Mouse (Mus musculus): Measurements from ENCODE around the gene Odc1.
A peak's percentile ranks its signal among the peaks of the same experiment; 100 is the strongest.

The Odc1 gene

DNA sequence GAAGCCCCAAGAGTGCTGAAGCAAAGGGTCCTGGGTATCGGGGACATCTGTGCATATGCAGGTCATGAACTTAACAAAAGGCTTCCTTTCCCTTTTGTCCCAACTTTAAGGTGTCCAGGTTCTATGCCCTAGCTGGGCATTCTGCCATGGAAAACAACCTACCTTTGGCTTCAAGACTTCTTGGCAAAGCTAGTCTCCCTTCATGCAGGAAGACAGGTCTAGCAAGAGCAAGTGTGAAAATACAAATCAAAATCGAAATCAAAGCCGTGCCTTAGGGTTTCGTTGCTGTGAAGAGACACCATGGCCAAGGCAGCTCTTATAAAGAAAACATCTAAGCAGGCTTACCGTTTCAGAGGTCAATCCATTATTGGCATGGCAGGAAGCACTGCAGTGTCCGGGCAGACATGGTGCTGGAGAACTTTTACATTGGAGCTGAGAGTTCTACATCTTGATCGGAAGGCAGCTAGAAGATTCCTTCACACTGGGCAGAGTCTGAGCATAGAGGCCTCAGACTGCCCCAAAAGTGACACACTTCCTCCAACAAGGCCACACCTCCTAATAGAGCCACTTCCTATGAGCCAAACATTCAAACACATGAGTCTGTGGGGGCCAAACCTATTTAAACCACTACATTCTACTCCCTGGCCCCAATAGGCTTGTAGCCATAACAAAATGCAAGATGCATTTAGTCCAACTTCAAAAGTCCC is 44.5 kb downstream of the Odc1 start:
- DNase-seq = peak; percentile 7 to 13

DNA sequence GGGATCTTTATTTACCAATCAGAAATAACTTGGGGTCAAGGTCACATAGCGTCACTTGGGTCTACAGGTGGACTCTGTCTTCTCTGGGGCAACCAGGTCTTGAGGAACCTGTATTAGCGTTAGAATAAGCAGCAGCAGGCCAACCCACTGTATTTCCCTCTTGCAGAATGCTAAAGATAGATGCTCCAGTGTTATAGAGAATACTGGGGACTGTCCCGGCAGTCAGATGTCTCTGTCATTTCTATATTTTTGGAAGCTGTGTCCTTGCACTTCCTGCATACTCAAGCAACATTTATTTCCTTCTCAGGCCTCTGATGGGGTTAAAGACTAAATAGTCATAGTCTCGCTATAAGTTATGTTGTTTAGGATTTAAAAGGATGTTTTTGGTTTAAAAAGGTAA is 46.7 kb downstream of the Odc1 start:
- DNase-seq = no peak

DNA sequence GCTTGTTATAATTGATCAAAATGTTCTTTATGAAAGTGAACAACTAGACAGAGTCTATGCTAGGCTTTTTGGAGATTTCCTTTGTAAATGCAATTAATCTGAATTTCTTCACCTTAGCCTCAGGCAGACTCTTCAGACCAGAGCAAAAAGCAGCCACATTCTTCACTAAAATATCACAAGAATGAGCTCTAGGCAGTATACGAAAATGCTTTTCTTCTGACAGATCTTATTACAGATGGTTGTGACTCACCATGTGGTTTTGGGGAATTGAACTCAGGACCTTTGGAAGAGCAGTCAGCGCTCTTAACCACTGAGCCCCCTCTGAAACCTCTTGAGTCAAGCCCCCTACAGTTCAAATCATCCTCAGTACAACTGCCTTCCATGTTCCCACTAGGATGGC is 49.4 kb downstream of the Odc1 start:
- no peak for DNase-seq

DNA sequence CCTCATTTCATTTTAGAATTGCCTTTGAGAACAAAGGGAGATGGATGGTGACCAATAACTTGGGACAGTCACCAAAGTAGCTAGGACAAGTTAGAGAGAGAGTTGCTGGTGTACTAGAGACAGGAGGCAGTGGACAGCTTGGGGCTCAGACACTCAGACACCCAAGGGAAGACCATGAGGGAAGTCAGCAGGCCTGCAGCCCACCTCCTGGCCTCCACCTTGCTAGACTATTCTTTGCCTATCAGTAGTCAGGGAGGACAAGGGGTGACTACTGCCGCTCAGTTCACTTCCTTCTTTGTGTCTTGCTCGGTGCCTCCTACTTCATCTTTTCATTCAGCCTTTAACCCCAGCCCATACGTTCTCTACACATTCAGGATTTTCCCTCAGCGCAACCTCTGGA is 50.1 kb downstream of the Odc1 start:
- no peak for DNase-seq

DNA sequence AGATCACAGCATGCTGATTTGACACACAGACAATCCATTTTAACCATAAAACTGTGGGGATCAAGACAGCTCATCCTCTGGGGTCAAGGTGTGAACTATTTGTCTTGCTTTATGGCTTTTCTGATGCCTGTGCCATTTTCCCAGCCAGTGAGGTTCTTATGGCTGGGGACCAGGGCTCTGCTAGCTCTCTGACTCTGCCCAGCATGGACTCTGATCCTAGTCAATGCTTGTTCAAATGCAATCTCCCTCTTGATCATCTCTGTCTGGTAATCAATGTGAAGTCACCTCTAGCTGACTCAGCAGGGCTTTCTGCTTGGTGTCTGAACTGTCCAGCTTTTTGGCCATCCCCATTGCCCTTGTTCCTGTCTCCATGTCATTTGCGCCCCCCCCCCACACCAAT is 50.6 kb downstream of the Odc1 start:
- no peak for DNase-seq

Measured in kidney, adult 8-10 months (tissue).